In genomic region chr4:137466991-137467390, GRCm38 (mm10) we compare ENCODE assay signal across 15 mouse cellular contexts. TPM values are rescaled to one million over a fixed set of nuclear protein-coding genes. Genes with fewer than 3 reads are reported as not detected.
DNase-seq lines count a peak whose midpoint lies in the region; ATAC-seq and TF ChIP-seq lines count a peak whose summit lies in the region.
"Had no signal": no experiment of that assay in that cellular context is flagged by ENCODE, and none has a peak within 500 bp of the region (broad histone marks: within the 10 kb centered on the region; RNA-seq: fewer than 3 reads in every experiment).

No protein-coding gene starts in this region.

- WGBS in lung, embryonic 14.5 days = 70% methylated on average over 4 of the region's 4 CpGs
- 35% methylated on average over 4 of the region's 4 CpGs for WGBS in heart, embryonic 10.5 days
- WGBS in heart, embryonic 16.5 days = 57% methylated on average over 4 of the region's 4 CpGs
- 76% methylated on average over 4 of the region's 4 CpGs for WGBS in stomach, embryonic 15.5 days

- no peak overlapping the region for H3K4me3 ChIP-seq in lung, embryonic 14.5 days (ENCODE audit: low read depth, low read length)
- H3K4me3 ChIP-seq in heart, embryonic 10.5 days = no peak overlapping the region
- H3K4me3 ChIP-seq in heart, embryonic 16.5 days (ENCODE audit: low read length) = no peak overlapping the region
- no peak overlapping the region for H3K4me3 ChIP-seq in stomach, embryonic 15.5 days (replicated peaks)
- H3K4me3 ChIP-seq: liver, embryonic 12.5 days had no signal

- H3K9ac ChIP-seq in lung, embryonic 14.5 days = no peak overlapping the region; the same call in 1 of the 2 replicates
- H3K9ac ChIP-seq in heart, embryonic 16.5 days (ENCODE audit: low read length) = 0 out of 2 replicates have a peak overlapping the region, but pooled peaks have one; percentile 4
- H3K9ac ChIP-seq in stomach, embryonic 15.5 days = no peak overlapping the region
- H3K9ac ChIP-seq: liver, embryonic 12.5 days had no signal

- no peak overlapping the region for H3K4me2 ChIP-seq in lung, embryonic 14.5 days
- no peak overlapping the region for H3K4me2 ChIP-seq in heart, embryonic 16.5 days (ENCODE audit: low read depth, low read length)
- H3K4me2 ChIP-seq in stomach, embryonic 15.5 days = no peak overlapping the region

- H3K36me3 ChIP-seq in lung, embryonic 14.5 days (ENCODE audit: insufficient read depth) = no peaks in the 10 kb centered on the region
- H3K36me3 ChIP-seq in heart, embryonic 10.5 days = no peaks in the 10 kb centered on the region; the same call in 1 of the 2 replicates
- no peaks in the 10 kb centered on the region for H3K36me3 ChIP-seq in heart, embryonic 16.5 days (ENCODE audit: control insufficient read depth, insufficient read depth)
- no peaks in the 10 kb centered on the region for H3K36me3 ChIP-seq in stomach, embryonic 15.5 days
- H3K36me3 ChIP-seq: liver, embryonic 12.5 days had no signal

- H3K27me3 ChIP-seq in lung, embryonic 14.5 days (ENCODE audit: insufficient read depth, low read length) = no peaks in the 10 kb centered on the region
- H3K27me3 ChIP-seq in heart, embryonic 10.5 days (ENCODE audit: insufficient read depth, poor library complexity, severe bottlenecking) = no peaks in the 10 kb centered on the region
- no peaks in the 10 kb centered on the region for H3K27me3 ChIP-seq in heart, embryonic 16.5 days (ENCODE audit: control insufficient read depth, insufficient read depth, low read length)
- H3K27me3 ChIP-seq in stomach, embryonic 15.5 days (replicated peaks) = no peaks in the 10 kb centered on the region

- ATAC-seq in lung, embryonic 14.5 days (ENCODE audit: insufficient read depth) = no peak
- no peak for ATAC-seq in heart, embryonic 16.5 days (replicated peaks; ENCODE audit: extremely low read depth, insufficient read depth, low FRiP score)
- ATAC-seq in stomach, embryonic 15.5 days (ENCODE audit: insufficient read depth, low FRiP score, low read depth) = no peak
- ATAC-seq: hindbrain, postnatal 0 days; liver, embryonic 12.5 days had no signal

- no peak for TF ChIP-seq CTCF in lung, embryonic 14.5 days (IDR thresholded peaks at IDR 0.05; ENCODE audit: low read depth)

- peak overlapping the region; percentile 69 for H3K27ac ChIP-seq in lung, embryonic 14.5 days (ENCODE audit: low read depth)
- H3K27ac ChIP-seq in heart, embryonic 10.5 days = peak overlapping the region; percentile 96
- peak overlapping the region; percentile 78 for H3K27ac ChIP-seq in heart, embryonic 16.5 days (ENCODE audit: low read length)
- peak overlapping the region; percentile 78; the same call in 1 of the 2 replicates for H3K27ac ChIP-seq in stomach, embryonic 15.5 days
- H3K27ac ChIP-seq: hindbrain, postnatal 0 days; liver, embryonic 12.5 days had no signal

- no peaks in the 10 kb centered on the region for H3K9me3 ChIP-seq in lung, embryonic 14.5 days (ENCODE audit: low read depth, low read length)
- H3K9me3 ChIP-seq in heart, embryonic 10.5 days = no peaks in the 10 kb centered on the region
- no peaks in the 10 kb centered on the region for H3K9me3 ChIP-seq in heart, embryonic 16.5 days (replicated peaks; ENCODE audit: control insufficient read depth, low read length)
- no peaks in the 10 kb centered on the region for H3K9me3 ChIP-seq in stomach, embryonic 15.5 days
- H3K9me3 ChIP-seq: liver, embryonic 12.5 days had no signal

- peaks cover 34% of the 10 kb centered on the region for H3K4me1 ChIP-seq in lung, embryonic 14.5 days (ENCODE audit: insufficient read depth)
- H3K4me1 ChIP-seq in heart, embryonic 10.5 days = peaks cover 70% of the 10 kb centered on the region
- H3K4me1 ChIP-seq in heart, embryonic 16.5 days (ENCODE audit: control insufficient read depth, insufficient read depth, low read length) = peaks cover 45% of the 10 kb centered on the region
- H3K4me1 ChIP-seq in stomach, embryonic 15.5 days = peaks cover 46% of the 10 kb centered on the region

- peak; percentile 29 for DNase-seq in lung, embryonic 14.5 days
- DNase-seq in lung, postnatal 10 days = no peak
- DNase-seq in heart, embryonic 10.5 days (ENCODE audit: low spot score) = no peak
- DNase-seq in thymus, adult 18-20 months = no peak
- no peak for DNase-seq in right cerebral cortex, postnatal 4 days
- DNase-seq: cerebellum, adult 11 months; kidney, postnatal 10 days; layer of hippocampus, adult 9-11 months; right cerebral cortex, adult 18-20 months; thymus, postnatal 25 days had no signal

RNA-seq across cellular contexts. Expression of gene Hspg2, which starts 1.6 kb away (rescaled TPM):
- polyA plus RNA-seq in lung, embryonic 14.5 days (2014; fragmentation: Nextera tagmentation; extraction: Ambion mirVana) = 51.2 and 58.1 TPM in 2 replicates
- 52.0 and 58.9 TPM in 2 replicates for polyA plus RNA-seq in heart, embryonic 10.5 days (2016; fragmentation: Nextera tagmentation; extraction: Ambion mirVana)
- polyA plus RNA-seq in heart, embryonic 16.5 days (2015; fragmentation: Nextera tagmentation; extraction: Ambion mirVana) = 52.0 and 56.3 TPM in 2 replicates
- polyA plus RNA-seq in stomach, embryonic 15.5 days (2015; fragmentation: Nextera tagmentation; extraction: Ambion mirVana) = 28.5 and 28.9 TPM in 2 replicates

RNA-seq across cellular contexts. Expression of gene 1700013G24Rik, which starts 13.9 kb away (rescaled TPM):
- not detected in 2 replicates for polyA plus RNA-seq in lung, embryonic 14.5 days (2014; fragmentation: Nextera tagmentation; extraction: Ambion mirVana)
- not detected in 2 replicates for polyA plus RNA-seq in heart, embryonic 10.5 days (2016; fragmentation: Nextera tagmentation; extraction: Ambion mirVana)
- polyA plus RNA-seq in heart, embryonic 16.5 days (2015; fragmentation: Nextera tagmentation; extraction: Ambion mirVana) = not detected in 2 replicates
- not detected in 2 replicates for polyA plus RNA-seq in stomach, embryonic 15.5 days (2015; fragmentation: Nextera tagmentation; extraction: Ambion mirVana)
- polyA plus RNA-seq: hindbrain, postnatal 0 days; liver, embryonic 12.5 days; neural tube, embryonic 14.5 days had no signal

RNA-seq across cellular contexts. Expression of gene Cela3b, which starts 36.7 kb away (rescaled TPM):
- not detected in 2 replicates for polyA plus RNA-seq in lung, embryonic 14.5 days (2014; fragmentation: Nextera tagmentation; extraction: Ambion mirVana)
- not detected in 2 replicates for polyA plus RNA-seq in heart, embryonic 10.5 days (2016; fragmentation: Nextera tagmentation; extraction: Ambion mirVana)
- 0.35 TPM in 1 of 2 replicates, not detected in the other for polyA plus RNA-seq in heart, embryonic 16.5 days (2015; fragmentation: Nextera tagmentation; extraction: Ambion mirVana)
- 232 and 273 TPM in 2 replicates for polyA plus RNA-seq in stomach, embryonic 15.5 days (2015; fragmentation: Nextera tagmentation; extraction: Ambion mirVana)
- polyA plus RNA-seq: hindbrain, postnatal 0 days; liver, embryonic 12.5 days; neural tube, embryonic 14.5 days had no signal

RNA-seq across cellular contexts. Expression of gene Cela3a, which starts 57.4 kb away (rescaled TPM):
- not detected in 2 replicates for polyA plus RNA-seq in lung, embryonic 14.5 days (2014; fragmentation: Nextera tagmentation; extraction: Ambion mirVana)
- not detected in 2 replicates for polyA plus RNA-seq in heart, embryonic 10.5 days (2016; fragmentation: Nextera tagmentation; extraction: Ambion mirVana)
- not detected in 2 replicates for polyA plus RNA-seq in heart, embryonic 16.5 days (2015; fragmentation: Nextera tagmentation; extraction: Ambion mirVana)
- 0.26 and 0.36 TPM in 2 replicates for polyA plus RNA-seq in stomach, embryonic 15.5 days (2015; fragmentation: Nextera tagmentation; extraction: Ambion mirVana)
- polyA plus RNA-seq: hindbrain, postnatal 0 days; liver, embryonic 12.5 days; neural tube, embryonic 14.5 days had no signal

Comparison
In these comparisons a context has a peak if more than half of its experiments do, and no peak if none do; other contexts are left out.
1. RNA of gene Cela3b, which starts 36.7 kb away (polyA plus RNA-seq): 232 to 273 TPM in stomach, embryonic 15.5 days; 0.35 TPM in heart, embryonic 16.5 days, not detected in lung, embryonic 14.5 days and not detected in heart, embryonic 10.5 days; every median in the first group is over 100 times any median in the second.
2. Peak in every context shown above with its lines, with median percentiles within 50 percentile points of each other: H3K27ac ChIP-seq.